ENCODE assay signal across 23 mouse cellular contexts in the genomic region with DNA sequence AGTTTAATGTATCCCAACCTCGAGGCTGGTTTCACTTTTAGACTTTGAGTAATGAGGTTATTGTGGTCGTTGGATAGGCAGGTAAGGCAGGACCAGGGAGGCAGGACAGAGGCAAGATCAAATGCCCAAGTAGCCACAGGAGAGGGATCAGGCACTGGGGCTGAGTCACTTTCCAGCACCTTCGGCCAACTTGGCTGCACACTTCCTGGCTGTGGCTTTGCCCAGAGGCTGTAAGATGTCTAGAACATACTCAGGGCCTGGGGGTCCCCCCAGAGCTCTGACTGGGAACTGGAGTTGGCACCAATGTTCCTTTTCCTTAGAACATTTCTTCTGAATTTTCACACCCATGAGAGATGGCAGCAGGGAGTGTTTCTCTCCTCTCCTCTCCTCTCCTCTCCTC.
DNase-seq lines count a peak whose midpoint lies in the region; TF ChIP-seq lines count a peak whose summit lies in the region.
"Had no signal": no experiment of that assay in that cellular context is flagged by ENCODE, and none has a peak within 500 bp of the region (broad histone marks: within the 10 kb centered on the region; RNA-seq: fewer than 3 reads in every experiment).

No protein-coding gene starts in this region.

- H3K27ac ChIP-seq in heart, adult 2 months: no peak overlapping the region
- H3K27ac ChIP-seq: embryonic facial prominence, embryonic 15.5 days; forebrain, embryonic 12.5 days; hindbrain, embryonic 15.5 days; kidney, embryonic 15.5 days; layer of hippocampus, adult 2 months; limb, embryonic 13.5 days; liver, embryonic 13.5 days; midbrain, embryonic 15.5 days; stomach, embryonic 15.5 days had no signal

- H3K4me1 ChIP-seq in heart, adult 2 months (ENCODE audit: control insufficient read depth, insufficient read depth, low read length): no peaks in the 10 kb centered on the region; the same call in 1 of the 2 replicates
- H3K4me1 ChIP-seq: forebrain, embryonic 12.5 days; hindbrain, embryonic 15.5 days; kidney, embryonic 15.5 days; liver, embryonic 13.5 days; midbrain, embryonic 15.5 days; stomach, embryonic 15.5 days had no signal

- intact Hi-C loops in heart, adult 2 months (cut with DNase I): no loop called here

- 48% methylated on average over 3 of the region's 3 CpGs for WGBS in heart, adult 2 months

- H3K27me3 ChIP-seq in heart, adult 2 months (ENCODE audit: control insufficient read depth, insufficient read depth, low read length): no peaks in the 10 kb centered on the region
- H3K27me3 ChIP-seq: embryonic facial prominence, embryonic 15.5 days; hindbrain, embryonic 15.5 days; limb, embryonic 13.5 days; midbrain, embryonic 15.5 days; stomach, embryonic 15.5 days had no signal

- H3K9ac ChIP-seq in heart, adult 2 months (ENCODE audit: low read depth, low read length): no peak overlapping the region
- H3K9ac ChIP-seq: embryonic facial prominence, embryonic 15.5 days; forebrain, embryonic 12.5 days; heart, embryonic 12.5 days; hindbrain, embryonic 15.5 days; kidney, embryonic 15.5 days; limb, embryonic 13.5 days; liver, embryonic 13.5 days; lung, embryonic 14.5 days; midbrain, embryonic 15.5 days; stomach, embryonic 15.5 days had no signal

- no peak for TF ChIP-seq CTCF in heart, adult 2 months (IDR thresholded peaks at IDR 0.05)

- H3K36me3 ChIP-seq in heart, adult 2 months (ENCODE audit: control insufficient read depth, insufficient read depth, low read length): no peaks in the 10 kb centered on the region
- H3K36me3 ChIP-seq: embryonic facial prominence, embryonic 15.5 days; forebrain, embryonic 12.5 days; heart, embryonic 12.5 days; hindbrain, embryonic 15.5 days; kidney, embryonic 15.5 days; limb, embryonic 13.5 days; liver, embryonic 13.5 days; midbrain, embryonic 15.5 days; stomach, embryonic 15.5 days had no signal

- no peak for TF ChIP-seq EP300 in heart, adult 2 months (IDR thresholded peaks at IDR 0.05; ENCODE audit: insufficient read depth, low read depth, low read length)

- H3K4me3 ChIP-seq in heart, adult 2 months: no peak overlapping the region
- H3K4me3 ChIP-seq: embryonic facial prominence, embryonic 15.5 days; forebrain, embryonic 12.5 days; heart, embryonic 12.5 days; hindbrain, embryonic 15.5 days; kidney, embryonic 15.5 days; layer of hippocampus, adult 2 months; limb, embryonic 13.5 days; liver, embryonic 13.5 days; midbrain, embryonic 15.5 days; myocyte; stomach, embryonic 15.5 days had no signal

- TF ChIP-seq POLR2A in heart, adult 2 months (IDR thresholded peaks at IDR 0.05; ENCODE audit: insufficient read depth, low read depth, low read length): no peak

- no peaks in the 10 kb centered on the region for H3K79me2 ChIP-seq in heart, adult 2 months (replicated peaks; ENCODE audit: control insufficient read depth, insufficient read depth, low read length)

- DNase-seq in adrenal gland, postnatal 36 days: peak; percentile 23 to 26
- no peak for DNase-seq in adrenal gland, adult 8-10 months
- DNase-seq in lung, postnatal 10 days: peak; percentile 33
- DNase-seq in lung, postnatal 14 days: no peak
- DNase-seq in adipocyte (ENCODE audit: low spot score): peak; percentile 67
- DNase-seq in skeletal muscle tissue, adult 2 months (ENCODE audit: low read depth, low spot score): peak; percentile 42
- DNase-seq in heart, adult 2 months: no peak
- DNase-seq: cerebellum, adult 9-11 months; layer of hippocampus, postnatal 36 days; liver, embryonic 13.5 days; lung, embryonic 14.5 days; right cerebral cortex, postnatal 25 days; thymus, adult 18-20 months had no signal

Comparison
In these comparisons a context has a peak if more than half of its experiments do, and no peak if none do; other contexts are left out.
1. DNase-seq: peak in adrenal gland, postnatal 36 days (2 of 2), lung, postnatal 10 days (single experiment), adipocyte (single experiment) and skeletal muscle tissue, adult 2 months (single experiment); none in adrenal gland, adult 8-10 months (single experiment), lung, postnatal 14 days (single experiment) and heart, adult 2 months (0 of 2).